Mouse (Mus musculus) C2C12 (cell line): ENCODE measurements around the gene Rad51b. TPM values are rescaled to one million over a fixed set of nuclear protein-coding genes. Genes with fewer than 3 reads are reported as not detected.

Experiments used
- H3K27me3 ChIP-seq: one replicate; pipeline ENCODE4 v1.6.1; 2011; ENCODE audit not compliant: control insufficient read depth, insufficient read depth, insufficient read length
- H3K36me3 ChIP-seq: one replicate; pipeline ENCODE4 v1.6.1; 2011; ENCODE audit not compliant: control insufficient read depth, insufficient read depth
- H3K4me3 ChIP-seq: one replicate; pipeline ENCODE4 v1.5.1; 2011; ENCODE audit warnings: mild to moderate bottlenecking, control low read depth; ENCODE audit not compliant: poor library complexity, insufficient read depth, severe bottlenecking
- H3K79me2 ChIP-seq: one replicate; pipeline ENCODE4 v1.6.1; 2011; ENCODE audit not compliant: control insufficient read depth, insufficient read depth
- H3K79me3 ChIP-seq: one replicate; pipeline ENCODE4 v1.6.1; 2011; ENCODE audit warnings: low read depth, control low read depth
- H3ac ChIP-seq: one replicate; pipeline ENCODE3; 2011; ENCODE audit warnings: low read depth; ENCODE audit not compliant: control insufficient read depth, insufficient read length
- CEBPB ChIP-seq: IDR thresholded peaks from one replicate; pipeline ENCODE4 v1.6.1; 2011; ENCODE audit warnings: low read depth, mild to moderate bottlenecking, control low read depth, moderate library complexity
- CTCF ChIP-seq: IDR thresholded peaks from one replicate; pipeline ENCODE4 v1.5.1; 2011; ENCODE audit not compliant: control insufficient read depth, insufficient read depth, insufficient read length
- FOSL1 ChIP-seq: IDR thresholded peaks from one replicate; pipeline ENCODE4 v1.8.0; 2011; ENCODE audit warnings: mild to moderate bottlenecking, low read length; ENCODE audit not compliant: poor library complexity, insufficient read depth, severe bottlenecking
- MAX ChIP-seq: IDR thresholded peaks from one replicate; pipeline ENCODE4 v1.6.1; 2011; ENCODE audit warnings: mild to moderate bottlenecking, control low read depth
- MYOD1 ChIP-seq: IDR thresholded peaks from one replicate; pipeline ENCODE4 v1.6.1; 2011; ENCODE audit warnings: low read depth; ENCODE audit not compliant: control insufficient read depth, insufficient read length
- MYOG ChIP-seq: IDR thresholded peaks from one replicate; pipeline ENCODE4 v1.6.1; 2011; ENCODE audit not compliant: control insufficient read depth, insufficient read length; ENCODE audit errors: extremely low read depth
- USF1 ChIP-seq: IDR thresholded peaks from one replicate; pipeline ENCODE4 v1.6.1; 2011; ENCODE audit warnings: low read depth, mild to moderate bottlenecking, control low read depth, moderate library complexity
- polyA plus RNA-seq: library from polyadenylated mRNA; unstranded; fragments of >200 nt; fragmentation: generic; extraction: Trizol; gene quantifications from one replicate; pipeline ENCODE4 v1.2.1, GENCODE M21; 2012; ENCODE audit warnings: missing spikeins

Rad51b gene
- polyA plus RNA-seq, 1 experiment = 1.3 TPM

GRCm38 (mm10) chr12:79613846-79614582, 316.9 kb downstream of the Rad51b start:
- TF ChIP-seq CEBPB = peak; percentile 74
- TF ChIP-seq MAX = no peak
- no peak for TF ChIP-seq CTCF
- TF ChIP-seq MYOD1 = no peak
- no peak for TF ChIP-seq MYOG
- no peak overlapping the region for H3ac ChIP-seq

GRCm38 (mm10) chr12:79614583-79614953, 317.5 kb downstream of the Rad51b start:
- no peaks in the 10 kb centered on the region for H3K79me3 ChIP-seq
- H3ac ChIP-seq = no peak overlapping the region
- no peaks in the 10 kb centered on the region for H3K36me3 ChIP-seq
- H3K27me3 ChIP-seq = no peaks in the 10 kb centered on the region
- no peak overlapping the region for H3K4me3 ChIP-seq
- TF ChIP-seq USF1 (no peak), MYOG (no peak), CEBPB (no peak), CTCF (no peak), FOSL1 (no peak), MYOD1 (no peak), MAX (no peak)
- H3K79me2 ChIP-seq = no peaks in the 10 kb centered on the region

More at GRCm38 (mm10) chr12:79613846-79614582, 316.9 kb downstream of the Rad51b start:
- H3K79me3 ChIP-seq = no peaks in the 10 kb centered on the region
- H3K79me2 ChIP-seq = no peaks in the 10 kb centered on the region
- H3K27me3 ChIP-seq = no peaks in the 10 kb centered on the region
- no peaks in the 10 kb centered on the region for H3K36me3 ChIP-seq
- no peak overlapping the region for H3K4me3 ChIP-seq

GRCm38 (mm10) chr12:79615717-79616316, 318.7 kb downstream of the Rad51b start:
- H3K27me3 ChIP-seq = no peaks in the 10 kb centered on the region
- no peak overlapping the region for H3K4me3 ChIP-seq
- no peaks in the 10 kb centered on the region for H3K36me3 ChIP-seq
- no peak overlapping the region for H3ac ChIP-seq
- no peaks in the 10 kb centered on the region for H3K79me2 ChIP-seq
- H3K79me3 ChIP-seq = no peaks in the 10 kb centered on the region
- TF ChIP-seq USF1 (no peak), MAX (no peak), MYOD1 (no peak)

- Histone ChIP-seq H3K79me3 (no peaks in the 10 kb centered on the region), H3K79me2 (no peaks in the 10 kb centered on the region), H3K4me3 (no peak overlapping the region), H3K36me3 (no peaks in the 10 kb centered on the region), H3K27me3 (no peaks in the 10 kb centered on the region), H3ac (no peak overlapping the region)
- no peak for TF ChIP-seq CEBPB
- no peak for TF ChIP-seq USF1
- no peak for TF ChIP-seq FOSL1
- TF ChIP-seq MYOD1 = no peak
- TF ChIP-seq MAX = no peak
- no peak for TF ChIP-seq CTCF
- no peak for TF ChIP-seq MYOG
Measured at GRCm38 (mm10) chr12:79619009-79619408, 321.9 kb downstream of the Rad51b start.

- Histone ChIP-seq H3K79me3 (no peaks in the 10 kb centered on the region), H3K27me3 (no peaks in the 10 kb centered on the region), H3K4me3 (no peak overlapping the region), H3K36me3 (no peaks in the 10 kb centered on the region), H3ac (no peak overlapping the region), H3K79me2 (no peaks in the 10 kb centered on the region)
- TF ChIP-seq CTCF = no peak
- no peak for TF ChIP-seq FOSL1
- no peak for TF ChIP-seq MYOG
- no peak for TF ChIP-seq USF1
Measured at GRCm38 (mm10) chr12:79620693-79621092, 323.6 kb downstream of the Rad51b start.

- no peak overlapping the region for H3ac ChIP-seq
- no peak overlapping the region for H3K4me3 ChIP-seq
- H3K36me3 ChIP-seq = no peaks in the 10 kb centered on the region
- H3K79me3 ChIP-seq = no peaks in the 10 kb centered on the region
- TF ChIP-seq USF1 = no peak
- TF ChIP-seq CTCF = no peak
- TF ChIP-seq CEBPB = no peak
- no peak for TF ChIP-seq MYOG
- no peak for TF ChIP-seq FOSL1
- no peak for TF ChIP-seq MYOD1
- TF ChIP-seq MAX = no peak
- no peaks in the 10 kb centered on the region for H3K79me2 ChIP-seq
- H3K27me3 ChIP-seq = no peaks in the 10 kb centered on the region
Measured at GRCm38 (mm10) chr12:79623308-79623707, 326.2 kb downstream of the Rad51b start.
